Mouse (Mus musculus): ENCODE results near the gene Deaf1.

GRCm38 (mm10) chr7:141265411-141265738, 62.1 kb downstream of the Deaf1 start:
- TF ChIP-seq CTCF (IDR thresholded peaks at IDR 0.05; ENCODE audit: low read depth) (no peak), EP300 (IDR thresholded peaks at IDR 0.05; ENCODE audit: low read depth) (no peak)
